Mouse (Mus musculus) gastrocnemius, postnatal 25 days (tissue): ENCODE data around the gene Gm20661. TPM values are rescaled to one million over a fixed set of nuclear protein-coding genes. Genes with fewer than 3 reads are reported as not detected.

Experiments
- DNase-seq: peaks from one replicate; pipeline ENCODE4 v3.0.0; 2022
- total RNA-seq, 2 experiments: library from RNA; stranded (reverse); gene quantifications; 1 replicate in 1 of 2; 2 replicates in 1 of 2; pipeline ENCODE4 v1.2.3; 2021

The Gm20661 gene
- total RNA-seq, 2 experiments from 2014 or later: not detected

DNA sequence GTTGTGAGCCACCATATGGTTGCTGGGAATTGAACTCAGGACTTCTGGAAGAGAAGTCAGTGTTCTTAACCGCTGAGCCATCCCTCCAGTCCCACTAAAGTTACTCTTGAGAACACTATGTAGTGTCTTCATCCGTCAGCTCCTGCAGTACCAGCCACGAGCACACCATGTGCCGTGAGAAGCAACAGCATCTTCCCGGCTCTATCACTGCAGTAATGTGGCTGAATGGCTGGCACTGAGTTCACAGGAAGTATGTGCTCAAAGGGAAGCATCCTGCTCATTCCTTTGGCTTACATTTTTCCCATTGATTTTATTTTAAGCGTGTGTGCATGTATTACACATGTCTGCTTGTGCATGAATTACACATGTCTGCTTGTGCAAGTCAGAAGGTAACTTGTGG, 15.4 kb upstream of the Gm20661 start:
- no peak for DNase-seq

- DNase-seq: no peak
Observed at GRCm38 (mm10) chr9:107968531-107968930, 14.3 kb upstream of the Gm20661 start.

- no peak for DNase-seq
Observed at GRCm38 (mm10) chr9:107970311-107970710, 12.5 kb upstream of the Gm20661 start.

DNA sequence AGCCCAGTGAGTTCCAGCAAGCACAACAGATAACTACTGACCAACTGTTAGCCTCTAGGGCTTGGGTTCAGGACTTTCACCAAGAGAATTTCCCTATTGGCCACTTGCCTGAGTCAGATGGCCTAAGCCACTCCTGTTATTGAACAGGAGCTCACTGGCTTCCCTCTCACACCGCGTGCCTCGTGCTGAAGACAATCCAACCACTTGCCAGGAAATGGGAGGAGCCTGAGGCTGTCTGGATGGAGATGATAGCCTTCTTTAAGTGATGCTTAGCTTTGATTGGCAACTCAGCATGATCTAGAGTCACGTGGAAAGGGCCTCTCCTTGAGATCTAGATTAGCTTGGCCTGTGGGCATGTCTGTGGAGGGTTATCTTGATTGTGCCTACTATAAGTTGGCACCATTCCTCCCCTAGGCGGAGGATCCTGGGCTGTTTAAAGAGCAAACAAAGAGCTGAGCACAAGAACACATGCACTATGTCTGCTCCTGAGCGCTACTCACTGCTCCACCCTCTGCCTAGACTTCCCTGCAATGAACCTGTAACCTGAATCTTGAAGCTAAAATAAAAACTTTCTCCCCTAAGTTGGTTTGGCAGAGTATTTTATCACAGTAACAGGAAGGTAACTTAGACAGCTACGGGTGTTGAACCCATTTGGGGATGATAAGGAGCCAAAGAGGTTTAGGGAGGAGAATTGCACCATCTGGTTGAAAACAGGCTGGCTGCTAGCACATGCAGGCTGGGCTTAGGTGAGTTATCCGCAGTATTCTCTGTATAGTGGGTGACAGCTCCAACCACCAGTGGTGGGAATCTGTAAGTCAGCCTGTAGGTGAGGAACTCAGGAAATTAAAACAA, 10.9 kb upstream of the Gm20661 start:
- no peak for DNase-seq

GRCm38 (mm10) chr9:107974491-107975171, 8.2 kb upstream of the Gm20661 start:
- no peak for DNase-seq

DNA sequence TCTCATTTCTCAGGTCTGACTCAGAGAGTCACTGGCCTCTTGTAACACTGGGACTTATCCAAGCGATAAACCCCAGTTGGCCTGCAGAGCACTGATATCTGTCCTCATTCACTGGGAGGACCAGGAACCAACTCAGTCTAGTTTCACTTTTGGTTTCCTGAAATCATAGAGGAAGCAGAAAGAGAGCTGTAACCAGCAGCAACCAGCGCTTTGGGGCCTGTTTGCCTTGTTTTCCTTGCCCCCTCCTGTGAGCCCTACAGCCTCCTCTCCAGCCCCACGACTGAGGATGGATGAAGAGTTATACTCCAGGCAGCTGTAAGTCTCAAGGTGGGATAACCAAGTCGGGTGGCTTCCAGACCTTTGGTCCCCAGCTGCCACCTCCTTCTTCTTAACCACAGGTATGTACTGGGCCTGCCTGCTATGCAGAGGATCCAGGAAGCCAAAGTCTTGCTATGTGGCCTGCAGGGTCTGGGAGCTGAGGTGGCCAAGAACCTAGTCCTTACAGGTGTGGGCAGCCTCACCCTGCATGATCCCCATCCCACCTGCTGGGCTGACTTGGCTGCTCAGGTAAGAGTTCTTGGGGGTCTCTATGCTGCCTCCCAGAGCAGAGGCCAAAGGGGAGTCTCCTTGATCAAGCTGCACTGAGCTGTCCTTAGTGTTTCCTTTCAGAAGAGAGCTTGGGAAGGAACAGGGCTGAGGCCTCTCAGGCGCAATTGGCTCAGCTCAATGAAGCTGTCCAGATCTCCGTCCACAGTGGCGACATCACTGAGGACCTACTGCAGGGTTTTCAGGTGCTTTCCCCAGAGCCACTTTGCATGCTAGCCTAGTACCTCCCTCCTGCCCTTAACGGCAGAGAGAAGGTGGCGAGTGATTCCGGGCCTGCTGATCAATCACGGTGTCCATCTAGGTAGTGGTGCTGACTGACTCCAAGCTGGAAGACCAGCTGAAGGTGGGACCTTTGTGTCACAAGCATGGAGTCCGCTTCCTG, 7.2 kb upstream of the Gm20661 start, which contains the start of gene Uba7:
Uba7 (plus strand) TSS at position 107 of the 988 bp plus-strand sequence.
- DNase-seq: no peak

DNA sequence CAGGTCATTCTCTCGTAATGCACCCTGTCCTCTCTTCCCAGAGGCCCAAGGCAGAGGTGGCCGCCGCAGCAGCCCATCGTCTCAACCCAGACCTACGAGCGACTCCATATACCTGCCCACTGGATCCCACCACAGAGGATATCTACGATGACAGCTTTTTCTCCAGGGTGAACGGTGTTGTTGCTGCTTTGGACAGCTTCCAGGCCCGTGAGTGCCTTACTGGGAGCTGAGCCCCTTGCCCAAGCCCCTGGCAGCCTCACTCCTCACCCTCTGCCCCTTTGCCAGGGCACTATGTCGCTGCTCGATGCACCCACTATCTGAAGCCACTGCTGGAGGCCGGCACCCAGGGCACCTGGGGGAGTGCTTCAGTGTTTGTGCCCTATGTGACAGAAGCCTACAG, 4.0 kb upstream of the Gm20661 start:
- DNase-seq: no peak

GRCm38 (mm10) chr9:107981684-107982605, 913 bp upstream of the Gm20661 start:
- no peak for DNase-seq

DNA sequence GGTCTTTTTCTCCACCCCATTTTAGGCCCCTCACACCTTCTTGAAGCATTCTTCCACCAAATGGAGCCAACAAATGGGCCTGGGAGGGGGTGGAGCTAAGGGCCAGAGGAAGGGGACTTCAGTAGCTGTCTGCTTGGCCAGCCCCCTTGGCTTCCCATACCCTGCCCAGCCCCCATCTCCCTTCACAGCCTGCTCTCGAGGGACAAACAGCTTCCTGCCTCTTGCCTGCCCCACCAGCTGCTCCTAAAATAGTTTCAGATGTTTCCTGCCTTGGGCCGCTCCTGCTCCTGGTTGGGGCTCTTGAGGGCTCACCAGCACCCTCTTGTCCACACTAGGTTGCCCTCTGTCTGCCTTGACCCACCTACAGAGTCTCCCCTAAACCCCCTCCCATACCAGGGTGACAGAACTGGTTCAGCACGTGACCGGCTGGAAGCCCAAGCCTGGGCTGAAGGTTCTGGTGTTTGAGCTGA, 598 bp downstream of the Gm20661 start:
- DNase-seq: peak; percentile 90

GRCm38 (mm10) chr9:107984052-107984753, 1.3 kb downstream of the Gm20661 start:
- DNase-seq: no peak

DNA sequence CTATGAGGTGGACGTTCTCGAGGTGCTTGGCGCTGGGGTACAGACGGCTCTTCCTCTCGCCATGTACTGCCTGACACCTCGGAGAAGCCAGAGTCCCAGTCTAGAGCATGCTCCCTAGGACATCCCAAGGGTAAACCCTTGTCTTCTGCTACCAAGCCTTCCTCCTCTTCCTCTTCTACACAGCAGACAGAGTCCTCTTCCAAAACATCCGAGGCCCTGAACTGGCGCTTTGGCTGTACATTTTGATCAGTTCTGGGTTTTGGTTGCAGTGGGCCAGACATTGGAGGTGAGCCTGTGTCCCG, 1.8 kb downstream of the Gm20661 start:
- DNase-seq: no peak

DNA sequence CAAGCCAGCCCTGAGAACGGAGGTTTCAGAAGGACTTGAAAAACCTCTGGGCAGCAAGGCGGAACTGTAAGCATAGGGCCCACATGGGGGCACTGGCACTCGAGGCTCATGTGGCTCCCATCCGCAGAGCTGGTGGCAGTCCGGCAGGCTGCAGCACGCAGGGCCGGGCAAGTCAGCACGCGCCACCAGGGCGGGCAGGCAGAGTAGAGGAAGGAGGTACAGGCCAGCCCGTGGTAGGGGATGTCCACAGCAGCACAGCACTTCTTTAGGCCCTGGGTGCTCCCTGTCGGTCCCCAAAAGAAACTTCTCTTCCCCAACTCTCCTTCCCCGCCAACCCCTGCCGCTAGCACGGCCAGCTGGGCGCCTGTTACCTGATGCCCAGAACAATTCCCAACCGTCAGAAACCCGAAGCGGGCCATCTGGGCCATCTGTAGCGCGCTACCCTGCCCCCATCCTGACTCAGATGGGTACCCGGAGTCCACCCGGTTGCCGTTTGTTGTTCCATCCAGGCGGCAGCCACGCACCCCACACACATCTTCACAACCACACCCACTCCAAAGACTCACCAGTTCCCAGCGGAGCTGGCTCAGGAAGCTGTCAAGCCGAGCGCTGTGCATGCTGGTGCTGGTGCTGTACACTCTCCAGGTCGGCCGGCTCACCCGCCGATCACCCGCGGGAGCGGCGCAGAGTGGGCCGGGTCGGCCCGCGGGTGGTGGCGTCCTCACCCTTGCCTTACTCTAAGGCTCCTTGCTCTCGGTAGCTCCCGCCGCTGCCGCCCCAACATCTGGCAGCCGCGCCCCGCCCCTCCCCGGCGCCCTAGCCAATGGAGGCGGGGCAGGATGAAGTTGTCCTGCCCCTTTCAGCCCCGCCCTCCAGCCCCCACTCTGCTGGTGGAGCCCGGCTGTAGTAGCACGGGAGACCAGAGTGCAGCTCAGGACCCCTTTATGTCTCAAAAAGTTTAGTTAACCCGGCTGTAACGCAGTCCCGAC, 2.6 kb downstream of the Gm20661 start, which contains the start of gene Inka1:
Inka1 (minus strand) TSS at position 749 of the 989 bp plus-strand sequence.
- DNase-seq: peak; percentile 93

DNA sequence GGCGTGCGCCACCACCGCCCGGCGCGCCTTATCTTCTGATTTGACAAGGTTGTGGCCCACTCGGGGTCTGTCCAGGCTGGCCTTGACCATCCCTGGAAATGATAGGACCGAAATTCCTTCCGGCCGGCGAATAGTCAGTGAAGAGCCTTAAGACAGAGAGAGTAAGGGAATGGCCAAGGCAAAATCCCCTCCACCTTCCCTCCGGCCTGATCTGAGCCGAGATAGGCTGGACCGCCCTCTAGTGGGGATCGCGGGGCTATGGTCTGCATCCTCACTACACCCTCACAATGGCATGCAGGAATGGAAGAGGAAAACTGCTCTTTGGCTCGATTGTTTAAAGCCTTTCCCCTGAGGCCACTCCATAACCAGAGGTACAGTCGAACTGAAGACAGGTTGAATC, 3.5 kb downstream of the Gm20661 start:
- peak; percentile 73 for DNase-seq

GRCm38 (mm10) chr9:107987950-107988349, 5.1 kb downstream of the Gm20661 start:
- DNase-seq: no peak

GRCm38 (mm10) chr9:107992197-107992596, 9.3 kb downstream of the Gm20661 start, which contains the start of gene Cdhr4:
Gene Cdhr4, plus strand, starts transcription at chr9:107992497.
- DNase-seq: no peak

DNA sequence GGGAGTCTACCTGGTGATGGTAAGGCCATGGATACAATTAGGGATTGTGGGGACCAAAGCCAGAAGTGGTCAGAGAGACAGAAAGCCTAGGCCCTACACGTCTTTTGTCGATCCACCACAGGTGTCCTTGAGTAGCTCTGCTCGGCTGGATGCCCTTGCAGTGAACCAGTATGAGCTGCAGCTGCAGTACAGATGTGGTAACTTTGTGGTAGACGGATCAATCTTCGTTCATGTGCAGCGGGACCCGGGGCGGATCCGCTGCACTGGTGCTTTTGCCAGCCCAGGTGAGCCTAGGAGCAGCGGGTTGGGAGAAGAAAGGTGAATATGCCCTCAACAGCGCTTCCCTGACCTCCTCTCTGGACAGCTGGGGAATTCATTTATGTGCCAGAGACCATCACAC, 10.2 kb downstream of the Gm20661 start:
- no peak for DNase-seq

GRCm38 (mm10) chr9:107994464-107994863, 11.6 kb downstream of the Gm20661 start:
- DNase-seq: no peak

DNA sequence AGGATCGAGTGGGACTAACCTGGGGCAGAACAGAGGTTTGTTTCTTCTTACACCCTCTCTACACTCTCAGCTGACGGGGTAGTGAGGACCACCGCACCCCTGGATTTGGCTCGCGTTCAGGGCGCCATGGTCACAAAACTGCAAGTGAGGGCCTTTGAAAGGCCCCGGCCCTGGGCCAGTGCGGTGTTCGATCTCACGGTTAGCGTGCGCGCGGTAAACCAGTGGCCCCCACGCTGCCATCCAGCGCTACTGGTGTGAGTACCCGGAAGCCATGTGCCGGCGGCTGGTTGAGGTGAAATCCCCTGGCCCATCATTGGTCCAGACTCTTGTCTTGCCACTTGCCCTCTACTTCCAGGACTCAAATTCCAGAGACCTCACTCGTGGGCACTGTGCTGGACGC, 12.7 kb downstream of the Gm20661 start:
- DNase-seq: no peak

DNA sequence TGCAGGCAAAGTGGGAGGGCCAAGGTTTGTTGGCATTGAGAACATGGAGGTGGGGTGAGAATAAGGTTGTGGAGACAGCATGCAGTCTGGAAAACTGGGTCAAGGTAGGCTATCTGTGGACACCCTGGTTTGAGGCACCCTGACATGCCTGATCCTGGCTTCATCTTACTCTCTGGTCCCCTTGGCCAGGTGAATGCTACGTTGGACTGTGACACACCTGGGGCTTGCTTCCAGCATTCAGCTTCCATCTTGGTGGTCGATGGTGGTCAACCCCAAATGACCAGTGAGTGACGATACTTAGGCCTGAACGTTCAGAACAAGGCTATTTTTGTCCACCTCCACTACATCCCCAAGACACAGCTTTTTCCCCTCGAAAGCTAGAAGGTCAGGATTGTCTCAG, 13.2 kb downstream of the Gm20661 start, which contains the start of gene Gm20662:
Gm20662 (plus strand) TSS at position 301 of the 400 bp plus-strand sequence.
- no peak for DNase-seq
